Mouse (Mus musculus): ENCODE data around the gene Lrrc42. TPM values are rescaled to one million over a fixed set of nuclear protein-coding genes. Genes with fewer than 3 reads are reported as not detected.

Lrrc42 gene
- polyA plus RNA-seq, 1 experiment from 2014 or later = 83.0 TPM

- no peak overlapping the region for H3K27ac ChIP-seq (ENCODE audit: low read depth, low read length)
- H3K36me3 ChIP-seq (ENCODE audit: control insufficient read depth, insufficient read depth, low read length) = peaks cover 13% of the 10 kb centered on the region; the same call in 1 of the 2 replicates
- no peaks in the 10 kb centered on the region for H3K27me3 ChIP-seq (ENCODE audit: control insufficient read depth, insufficient read depth, low read length)
- no peak for DNase-seq (ENCODE audit: low spot score)
- 97% methylated on average over 5 of the region's 5 CpGs for WGBS
- no peaks in the 10 kb centered on the region for H3K4me1 ChIP-seq (replicated peaks; ENCODE audit: control insufficient read depth, insufficient read depth, low read length)
- H3K4me3 ChIP-seq (ENCODE audit: low read depth, low read length) = no peak overlapping the region
- H3K9ac ChIP-seq (ENCODE audit: low read depth, low read length) = no peak overlapping the region
- no peaks in the 10 kb centered on the region for H3K9me3 ChIP-seq (ENCODE audit: control insufficient read depth, low read length)
- no peak overlapping the region for H3K4me2 ChIP-seq (replicated peaks; ENCODE audit: low read depth, low read length)
- ATAC-seq (ENCODE audit: low FRiP score) = no peak
Measured at GRCm38 (mm10) chr4:107198072-107198471, 55.3 kb downstream of the Lrrc42 start.

GRCm38 (mm10) chr4:107196454-107196853 is 56.9 kb downstream of the Lrrc42 start:
- Histone ChIP-seq H3K9ac (ENCODE audit: low read depth, low read length) (no peak overlapping the region), H3K27me3 (ENCODE audit: control insufficient read depth, insufficient read depth, low read length) (no peaks in the 10 kb centered on the region), H3K27ac (ENCODE audit: low read depth, low read length) (no peak overlapping the region), H3K4me1 (replicated peaks; ENCODE audit: control insufficient read depth, insufficient read depth, low read length) (no peaks in the 10 kb centered on the region), H3K9me3 (ENCODE audit: control insufficient read depth, low read length) (no peaks in the 10 kb centered on the region), H3K36me3 (ENCODE audit: control insufficient read depth, insufficient read depth, low read length) (peaks cover 14% of the 10 kb centered on the region; the same call in 1 of the 2 replicates), H3K4me3 (ENCODE audit: low read depth, low read length) (no peak overlapping the region), H3K4me2 (replicated peaks; ENCODE audit: low read depth, low read length) (no peak overlapping the region)
- WGBS = 98% methylated on average over 2 of the region's 2 CpGs
- ATAC-seq (ENCODE audit: low FRiP score) = no peak
- DNase-seq (ENCODE audit: low spot score) = no peak

GRCm38 (mm10) chr4:107193841-107194240 is 59.5 kb downstream of the Lrrc42 start:
- no peaks in the 10 kb centered on the region for H3K4me1 ChIP-seq (replicated peaks; ENCODE audit: control insufficient read depth, insufficient read depth, low read length)
- DNase-seq (ENCODE audit: low spot score) (no peak), ATAC-seq (ENCODE audit: low FRiP score) (no peak)
- no peak overlapping the region for H3K4me3 ChIP-seq (ENCODE audit: low read depth, low read length)
- no peaks in the 10 kb centered on the region for H3K27me3 ChIP-seq (ENCODE audit: control insufficient read depth, insufficient read depth, low read length)
- H3K27ac ChIP-seq (ENCODE audit: low read depth, low read length) = no peak overlapping the region
- H3K4me2 ChIP-seq (replicated peaks; ENCODE audit: low read depth, low read length) = no peak overlapping the region
- H3K9me3 ChIP-seq (ENCODE audit: control insufficient read depth, low read length) = no peaks in the 10 kb centered on the region
- WGBS = 96% methylated on average over 3 of the region's 3 CpGs
- H3K9ac ChIP-seq (ENCODE audit: low read depth, low read length) = no peak overlapping the region
- H3K36me3 ChIP-seq (ENCODE audit: control insufficient read depth, insufficient read depth, low read length) = peaks cover 11% of the 10 kb centered on the region; the same call in 1 of the 2 replicates

- WGBS = 76% methylated on average over 3 of the region's 3 CpGs
- no peak overlapping the region for H3K27ac ChIP-seq (ENCODE audit: low read depth, low read length)
- H3K4me1 ChIP-seq (replicated peaks; ENCODE audit: control insufficient read depth, insufficient read depth, low read length) = no peaks in the 10 kb centered on the region
- peaks cover 3% of the 10 kb centered on the region; the same call in 1 of the 2 replicates for H3K36me3 ChIP-seq (ENCODE audit: control insufficient read depth, insufficient read depth, low read length)
- ATAC-seq (ENCODE audit: low FRiP score) (no peak), DNase-seq (ENCODE audit: low spot score) (no peak)
- no peaks in the 10 kb centered on the region for H3K9me3 ChIP-seq (ENCODE audit: control insufficient read depth, low read length)
- H3K4me3 ChIP-seq (ENCODE audit: low read depth, low read length) = no peak overlapping the region
- H3K27me3 ChIP-seq (ENCODE audit: control insufficient read depth, insufficient read depth, low read length) = no peaks in the 10 kb centered on the region
- no peak overlapping the region for H3K4me2 ChIP-seq (replicated peaks; ENCODE audit: low read depth, low read length)
- H3K9ac ChIP-seq (ENCODE audit: low read depth, low read length) = no peak overlapping the region
Measured at GRCm38 (mm10) chr4:107185703-107186102, 67.6 kb downstream of the Lrrc42 start.

Other genes with a start within 250 kb of the Lrrc42 start
- gene Mrpl37, start 186.7 kb downstream of the Lrrc42 start, polyA plus RNA-seq (2014; fragmentation: Nextera tagmentation; extraction: Ambion mirVana) = 107 and 113 TPM in 2 replicates
- 2.3 and 5.5 TPM in 2 replicates for gene Cyb5rl, start 186.5 kb downstream of the Lrrc42 start, polyA plus RNA-seq (2014; fragmentation: Nextera tagmentation; extraction: Ambion mirVana)
- 0.13 and 0.20 TPM in 2 replicates for gene Cdcp2, start 156.6 kb downstream of the Lrrc42 start, polyA plus RNA-seq (2014; fragmentation: Nextera tagmentation; extraction: Ambion mirVana)
- 387 and 390 TPM in 2 replicates for gene Tmem59, start 75.1 kb downstream of the Lrrc42 start, polyA plus RNA-seq (2014; fragmentation: Nextera tagmentation; extraction: Ambion mirVana)
- 21.1 and 26.4 TPM in 2 replicates for gene Tceanc2, start 74.4 kb downstream of the Lrrc42 start, polyA plus RNA-seq (2014; fragmentation: Nextera tagmentation; extraction: Ambion mirVana)
- not detected in 2 replicates for gene Ldlrad1, start 44.4 kb downstream of the Lrrc42 start, polyA plus RNA-seq (2014; fragmentation: Nextera tagmentation; extraction: Ambion mirVana)
- 32.0 and 39.3 TPM in 2 replicates for gene Hspb11, start 61 bp upstream of the Lrrc42 start, polyA plus RNA-seq (2014; fragmentation: Nextera tagmentation; extraction: Ambion mirVana)
- not detected in 2 replicates for gene Dio1, start 53.6 kb upstream of the Lrrc42 start, polyA plus RNA-seq (2014; fragmentation: Nextera tagmentation; extraction: Ambion mirVana)
- gene Yipf1, start 60.8 kb upstream of the Lrrc42 start, polyA plus RNA-seq (2014; fragmentation: Nextera tagmentation; extraction: Ambion mirVana) = 46.7 and 47.8 TPM in 2 replicates
- 34.2 and 42.8 TPM in 2 replicates for gene Ndc1, start 114.3 kb upstream of the Lrrc42 start, polyA plus RNA-seq (2014; fragmentation: Nextera tagmentation; extraction: Ambion mirVana)
- 4.0 and 6.3 TPM in 2 replicates for gene Glis1, start 181.1 kb upstream of the Lrrc42 start, polyA plus RNA-seq (2014; fragmentation: Nextera tagmentation; extraction: Ambion mirVana)